Mouse (Mus musculus) kidney, postnatal 0 days (tissue): ENCODE results near the gene Ror2. TPM values are rescaled to one million over a fixed set of nuclear protein-coding genes. Genes with fewer than 3 reads are reported as not detected.

Experiments
- ATAC-seq: fragments of 200-750 bp; cut with Nextera tagmentation; replicated peaks from 2 replicates; pipeline ENCODE4 v1.8.0; 2017; ENCODE audit warnings: low read depth, moderate number of reproducible peaks, moderate TSS enrichment, moderate library complexity; ENCODE audit not compliant: low FRiP score
- DNase-seq: peaks from one replicate; pipeline ENCODE4 v3.0.0-alpha.2; 2016; ENCODE audit warnings: low spot score
- H3K27ac ChIP-seq: fragments of 300-500 bp; sonication (generic); 2 replicates; pipeline ENCODE4 v1.5.1; 2014; ENCODE audit warnings: mild to moderate bottlenecking
- H3K27me3 ChIP-seq: fragments of 300-500 bp; sonication (generic); 2 replicates; pipeline ENCODE4 v1.6.1; 2014; ENCODE audit warnings: low read length, mixed read lengths; ENCODE audit not compliant: insufficient read depth
- H3K36me3 ChIP-seq: fragments of 300-500 bp; sonication (generic); 2 replicates; pipeline ENCODE4 v1.6.1; 2014; ENCODE audit warnings: low read length, mixed read lengths; ENCODE audit not compliant: insufficient read depth
- H3K4me1 ChIP-seq: fragments of 300-500 bp; sonication (generic); replicated peaks from 2 replicates; pipeline ENCODE4 v1.6.1; 2014; ENCODE audit warnings: antibody characterized with exemption, low read length, mixed read lengths; ENCODE audit not compliant: insufficient read depth
- H3K4me2 ChIP-seq: fragments of 300-500 bp; sonication (generic); 2 replicates; pipeline ENCODE4 v1.6.1; 2014; ENCODE audit warnings: mild to moderate bottlenecking, low read length, moderate library complexity, mixed read lengths
- H3K4me3 ChIP-seq: fragments of 300-500 bp; sonication (generic); replicated peaks from 2 replicates; pipeline ENCODE4 v1.5.1; 2014; ENCODE audit warnings: low read depth, low read length
- H3K9ac ChIP-seq: fragments of 300-500 bp; sonication (generic); 2 replicates; pipeline ENCODE4 v1.6.1; 2014; ENCODE audit warnings: low read depth, low read length
- H3K9me3 ChIP-seq: fragments of 300-500 bp; sonication (generic); replicated peaks from 2 replicates; pipeline ENCODE4 v1.6.1; 2016; ENCODE audit warnings: low read length, inconsistent platforms, mixed read lengths
- CTCF ChIP-seq: IDR thresholded peaks from 2 replicates; pipeline ENCODE4 v1.5.1; 2016; ENCODE audit warnings: antibody characterized with exemption, low read depth, mild to moderate bottlenecking, moderate library complexity
- WGBS: fragments of 180-500 bp; shearing (Covaris S2); extraction: QIAGEN DNeasy Blood & Tissue Kit; methylation state at CpG from one replicate; pipeline ENCODE4 v1.1.7; 2014; 5-methylcytosine and 5-hydroxymethylcytosine counted together
- polyA plus RNA-seq: library from polyadenylated mRNA; unstranded; fragments of >200 nt; fragmentation: Nextera tagmentation; extraction: Ambion mirVana; gene quantifications from 2 replicates; pipeline ENCODE4 v1.2.1, GENCODE M21; 2015

Gene Ror2
- polyA plus RNA-seq, 1 experiment from 2014 or later: 7.4 TPM

GRCm38 (mm10) chr13:53192286-53192685, 93.6 kb downstream of the Ror2 start:
- Histone ChIP-seq H3K27me3 (no peaks in the 10 kb centered on the region; the same call in 1 of the 2 replicates), H3K36me3 (no peaks in the 10 kb centered on the region), H3K4me1 (peaks cover 6% of the 10 kb centered on the region; the same call in 1 of the 2 replicates), H3K9ac (no peak overlapping the region), H3K9me3 (no peaks in the 10 kb centered on the region), H3K27ac (no peak overlapping the region), H3K4me2 (no peak overlapping the region), H3K4me3 (no peak overlapping the region)
- no peak for ATAC-seq
- DNase-seq: no peak
- TF ChIP-seq CTCF: no peak
- 83% methylated on average over 6 of the region's 6 CpGs for WGBS

DNA sequence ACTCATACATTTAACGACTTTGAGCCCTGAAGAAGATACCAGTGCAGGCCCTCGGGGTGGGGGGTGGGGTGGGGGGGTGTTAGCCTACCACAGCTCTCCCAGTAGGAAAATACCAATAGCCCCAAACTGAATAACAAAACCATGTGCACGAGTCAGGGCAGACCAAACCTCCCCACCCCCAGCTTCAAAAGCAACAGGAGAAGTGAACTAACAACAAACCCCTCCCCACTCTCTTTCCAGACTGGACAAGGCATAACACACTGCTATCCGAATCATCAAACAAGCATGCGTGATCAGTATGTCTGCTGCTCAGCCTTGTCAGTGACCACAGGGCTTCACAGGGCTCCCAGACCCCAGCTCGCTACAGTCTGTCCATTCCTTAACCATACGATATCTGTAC, 94.3 kb downstream of the Ror2 start:
- no peaks in the 10 kb centered on the region; the same call in 1 of the 2 replicates for H3K27me3 ChIP-seq
- ATAC-seq (no peak), DNase-seq (peak; percentile 57)
- H3K36me3 ChIP-seq: no peaks in the 10 kb centered on the region
- no peak overlapping the region for H3K9ac ChIP-seq
- H3K4me3 ChIP-seq: no peak overlapping the region
- 54% methylated on average over 7 of the region's 7 CpGs for WGBS
- no peaks in the 10 kb centered on the region for H3K9me3 ChIP-seq
- H3K27ac ChIP-seq: no peak overlapping the region
- TF ChIP-seq CTCF: no peak
- H3K4me2 ChIP-seq: no peak overlapping the region
- peaks cover 6% of the 10 kb centered on the region; the same call in 1 of the 2 replicates for H3K4me1 ChIP-seq

- no peak for TF ChIP-seq CTCF
- Histone ChIP-seq H3K27me3 (no peaks in the 10 kb centered on the region), H3K4me2 (no peak overlapping the region), H3K4me1 (no peaks in the 10 kb centered on the region), H3K27ac (no peak overlapping the region), H3K4me3 (no peak overlapping the region), H3K36me3 (no peaks in the 10 kb centered on the region), H3K9ac (no peak overlapping the region), H3K9me3 (no peaks in the 10 kb centered on the region)
- WGBS: 33% methylated on average over 10 of the region's 10 CpGs
- DNase-seq (no peak), ATAC-seq (no peak)
Measured at GRCm38 (mm10) chr13:53188935-53189334, 97.0 kb downstream of the Ror2 start.

DNA sequence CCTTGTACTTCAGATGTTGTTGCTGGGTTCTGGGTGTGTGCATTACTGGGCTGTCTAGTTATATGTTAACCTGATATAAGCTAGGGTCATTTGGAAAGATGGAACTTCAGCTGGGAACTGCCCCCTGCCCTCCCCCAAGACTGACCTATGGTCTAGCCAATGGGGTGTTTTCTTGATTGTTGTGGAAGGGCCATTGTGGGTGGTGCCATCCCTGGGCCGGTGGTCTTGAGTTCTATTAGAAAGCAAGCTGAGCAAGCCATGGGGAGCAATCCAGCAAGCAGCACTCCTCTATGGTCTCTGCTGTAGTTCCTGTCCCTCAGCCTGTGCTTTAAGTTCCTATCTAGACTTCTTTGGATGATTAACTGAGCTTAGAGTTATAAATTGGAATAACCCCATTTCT, 101.1 kb downstream of the Ror2 start:
- 96% methylated on average over 1 of the region's 1 CpGs for WGBS
- ATAC-seq (no peak), DNase-seq (no peak)
- no peak overlapping the region for H3K4me2 ChIP-seq
- H3K9me3 ChIP-seq: no peaks in the 10 kb centered on the region
- no peak overlapping the region for H3K9ac ChIP-seq
- H3K4me1 ChIP-seq: 0 out of 2 replicates have a peak, but pooled peaks cover 4% of the 10 kb centered on the region
- 0 out of 2 replicates have a peak, but pooled peaks cover 6% of the 10 kb centered on the region for H3K27me3 ChIP-seq
- no peak overlapping the region for H3K27ac ChIP-seq
- H3K36me3 ChIP-seq: no peaks in the 10 kb centered on the region
- no peak overlapping the region for H3K4me3 ChIP-seq
- no peak for TF ChIP-seq CTCF

- Histone ChIP-seq H3K27me3 (0 out of 2 replicates have a peak, but pooled peaks cover 6% of the 10 kb centered on the region), H3K36me3 (no peaks in the 10 kb centered on the region), H3K4me3 (no peak overlapping the region), H3K4me2 (no peak overlapping the region), H3K4me1 (peaks cover 6% of the 10 kb centered on the region; the same call in 1 of the 2 replicates), H3K27ac (no peak overlapping the region), H3K9ac (no peak overlapping the region), H3K9me3 (no peaks in the 10 kb centered on the region)
- TF ChIP-seq CTCF: no peak
- 69% methylated on average over 5 of the region's 5 CpGs for WGBS
- DNase-seq (no peak), ATAC-seq (no peak)
Measured at GRCm38 (mm10) chr13:53184149-53184548, 101.8 kb downstream of the Ror2 start.

GRCm38 (mm10) chr13:53183161-53183577, 102.8 kb downstream of the Ror2 start:
- DNase-seq: no peak
- Histone ChIP-seq H3K9me3 (no peaks in the 10 kb centered on the region), H3K4me3 (no peak overlapping the region), H3K4me1 (peaks cover 15% of the 10 kb centered on the region), H3K36me3 (no peaks in the 10 kb centered on the region), H3K27me3 (0 out of 2 replicates have a peak, but pooled peaks cover 6% of the 10 kb centered on the region), H3K27ac (no peak overlapping the region), H3K9ac (no peak overlapping the region), H3K4me2 (no peak overlapping the region)
- ATAC-seq: no peak
- no peak for TF ChIP-seq CTCF
- WGBS: 31% methylated on average over 8 of the region's 8 CpGs

GRCm38 (mm10) chr13:53178594-53178993, 107.3 kb downstream of the Ror2 start:
- H3K27ac ChIP-seq: peak overlapping the region; percentile 3; the same call in 1 of the 2 replicates
- H3K4me3 ChIP-seq: no peak overlapping the region
- peaks cover 26% of the 10 kb centered on the region for H3K4me1 ChIP-seq
- ATAC-seq (peak; percentile 47; the same call in 1 of the 2 replicates), DNase-seq (peak; percentile 93)
- 0 out of 2 replicates have a peak overlapping the region, but pooled peaks have one; percentile 32 for H3K9ac ChIP-seq
- peak overlapping the region; percentile 31 for H3K4me2 ChIP-seq
- H3K36me3 ChIP-seq: no peaks in the 10 kb centered on the region
- WGBS: under 1% methylated on average over 13 of the region's 13 CpGs
- H3K9me3 ChIP-seq: no peaks in the 10 kb centered on the region
- no peak for TF ChIP-seq CTCF
- peaks cover 6% of the 10 kb centered on the region; the same call in 1 of the 2 replicates for H3K27me3 ChIP-seq
